Mouse (Mus musculus) CD8-positive naive resting alpha-beta T cell, adult 2 months (primary cell): Measurements from ENCODE around the gene Snx1.

Source experiments
- DNase-seq, 2 experiments: peaks; one replicate each; pipeline ENCODE4 v3.0.0; 2022; ENCODE audit warnings: low read depth in 2 of 2, low spot score in 2 of 2

Snx1 gene

GRCm38 (mm10) chr9:66090593-66091244, 35.7 kb downstream of the Snx1 start:
- DNase-seq: no peak

GRCm38 (mm10) chr9:66088411-66088810, 38.0 kb downstream of the Snx1 start:
- no peak for DNase-seq

GRCm38 (mm10) chr9:66087062-66087461, 39.3 kb downstream of the Snx1 start:
- DNase-seq: no peak

GRCm38 (mm10) chr9:66084171-66084570, 42.2 kb downstream of the Snx1 start:
- DNase-seq: no peak

- DNase-seq: no peak
Measured at GRCm38 (mm10) chr9:66081999-66082398, 44.4 kb downstream of the Snx1 start.

- no peak for DNase-seq
Measured at GRCm38 (mm10) chr9:66080804-66081459, 45.5 kb downstream of the Snx1 start.

- DNase-seq: no peak
Measured at GRCm38 (mm10) chr9:66078493-66078892, 47.9 kb downstream of the Snx1 start.

- no peak for DNase-seq
Measured at GRCm38 (mm10) chr9:66078072-66078471, 48.3 kb downstream of the Snx1 start.

GRCm38 (mm10) chr9:66072754-66073153, 53.6 kb downstream of the Snx1 start:
- DNase-seq: no peak

- no peak for DNase-seq
Measured at GRCm38 (mm10) chr9:66070151-66070550, 56.2 kb downstream of the Snx1 start.

- DNase-seq: peak; percentile 38 to 60
Measured at GRCm38 (mm10) chr9:66069583-66069982, 56.8 kb downstream of the Snx1 start, which contains the start of gene Snx22. Snx22 (minus strand) TSS chr9:66069719.

GRCm38 (mm10) chr9:66068971-66069391, 57.4 kb downstream of the Snx1 start:
- peak in 1 of 2 experiments; percentile 15 for DNase-seq

GRCm38 (mm10) chr9:66068056-66068455, 58.3 kb downstream of the Snx1 start:
- no peak for DNase-seq

- DNase-seq: no peak
Measured at GRCm38 (mm10) chr9:66067542-66067941, 58.8 kb downstream of the Snx1 start.

- no peak for DNase-seq
Measured at GRCm38 (mm10) chr9:66066791-66067190, 59.6 kb downstream of the Snx1 start.

GRCm38 (mm10) chr9:66064316-66064715, 62.1 kb downstream of the Snx1 start:
- DNase-seq: no peak

GRCm38 (mm10) chr9:66063446-66063845, 62.9 kb downstream of the Snx1 start:
- no peak for DNase-seq

GRCm38 (mm10) chr9:66061656-66062055, 64.7 kb downstream of the Snx1 start:
- no peak for DNase-seq

- DNase-seq: no peak
Measured at GRCm38 (mm10) chr9:66060986-66061385, 65.4 kb downstream of the Snx1 start.

- no peak for DNase-seq
Measured at GRCm38 (mm10) chr9:66060308-66060647, 66.1 kb downstream of the Snx1 start.

GRCm38 (mm10) chr9:66059583-66060307, 66.6 kb downstream of the Snx1 start, which contains the start of gene Ppib:
Ppib (plus strand) TSS chr9:66060222.
- DNase-seq: peak; percentile 92 to 94

GRCm38 (mm10) chr9:66053620-66054019, 72.8 kb downstream of the Snx1 start:
- no peak for DNase-seq
